Mouse (Mus musculus) midbrain, embryonic 14.5 days (tissue): ENCODE measurements around the gene Mboat1. TPM values are rescaled to one million over a fixed set of nuclear protein-coding genes. Genes with fewer than 3 reads are reported as not detected.
A peak's percentile ranks its signal among the peaks of the same experiment; 100 is the strongest.

Experiments used
- ATAC-seq: fragments of 200-750 bp; cut with Nextera tagmentation; 2 replicates; pipeline ENCODE4 v1.8.0; 2017; ENCODE audit warnings: moderate number of reproducible peaks, moderate library complexity; ENCODE audit not compliant: low FRiP score, low TSS enrichment
- DNase-seq: peaks from one replicate; pipeline ENCODE4 v3.0.0-alpha.2; 2015
- H3K27ac ChIP-seq: fragments of 300-500 bp; sonication (generic); replicated peaks from 2 replicates; pipeline ENCODE4 v1.5.1; 2014; ENCODE audit warnings: mild to moderate bottlenecking, low read depth, low read length, moderate library complexity
- H3K27me3 ChIP-seq: fragments of 300-500 bp; sonication (generic); 2 replicates; pipeline ENCODE4 v1.6.1; 2014; ENCODE audit warnings: low read length, control low read depth, mixed read lengths; ENCODE audit not compliant: control insufficient read depth, insufficient read depth
- H3K36me3 ChIP-seq: fragments of 300-500 bp; sonication (generic); 2 replicates; pipeline ENCODE4 v1.6.1; 2014; ENCODE audit warnings: low read length, control low read depth; ENCODE audit not compliant: control insufficient read depth, insufficient read depth
- H3K4me1 ChIP-seq: fragments of 300-500 bp; sonication (generic); 2 replicates; pipeline ENCODE4 v1.6.1; 2014; ENCODE audit warnings: mild to moderate bottlenecking, antibody characterized with exemption, low read length, control low read depth; ENCODE audit not compliant: control insufficient read depth, insufficient read depth
- H3K4me2 ChIP-seq: fragments of 300-500 bp; sonication (generic); 2 replicates; pipeline ENCODE4 v1.6.1; 2014; ENCODE audit warnings: mild to moderate bottlenecking, low read length, moderate library complexity
- H3K4me3 ChIP-seq: fragments of 300-500 bp; sonication (generic); replicated peaks from 2 replicates; pipeline ENCODE4 v1.5.1; 2014; ENCODE audit warnings: low read depth, low read length
- H3K9ac ChIP-seq: fragments of 300-500 bp; sonication (generic); replicated peaks from 2 replicates; pipeline ENCODE4 v1.6.1; 2014; ENCODE audit warnings: mild to moderate bottlenecking, low read length, moderate library complexity
- H3K9me3 ChIP-seq: fragments of 300-500 bp; sonication (generic); 2 replicates; pipeline ENCODE4 v1.6.1; 2016; ENCODE audit warnings: low read length, control low read depth, mixed read lengths; ENCODE audit not compliant: control insufficient read depth
- WGBS: fragments of 180-500 bp; shearing (Covaris S2); extraction: QIAGEN DNeasy Blood & Tissue Kit; methylation state at CpG from one replicate; pipeline ENCODE4 v1.1.7; 2014; 5-methylcytosine and 5-hydroxymethylcytosine counted together
- polyA plus RNA-seq: library from polyadenylated mRNA; unstranded; fragments of >200 nt; fragmentation: Nextera tagmentation; extraction: Ambion mirVana; gene quantifications from 2 replicates; pipeline ENCODE4 v1.2.1, GENCODE M21; 2014

Gene Mboat1
- 1.9 TPM in 2 replicates for polyA plus RNA-seq

DNA sequence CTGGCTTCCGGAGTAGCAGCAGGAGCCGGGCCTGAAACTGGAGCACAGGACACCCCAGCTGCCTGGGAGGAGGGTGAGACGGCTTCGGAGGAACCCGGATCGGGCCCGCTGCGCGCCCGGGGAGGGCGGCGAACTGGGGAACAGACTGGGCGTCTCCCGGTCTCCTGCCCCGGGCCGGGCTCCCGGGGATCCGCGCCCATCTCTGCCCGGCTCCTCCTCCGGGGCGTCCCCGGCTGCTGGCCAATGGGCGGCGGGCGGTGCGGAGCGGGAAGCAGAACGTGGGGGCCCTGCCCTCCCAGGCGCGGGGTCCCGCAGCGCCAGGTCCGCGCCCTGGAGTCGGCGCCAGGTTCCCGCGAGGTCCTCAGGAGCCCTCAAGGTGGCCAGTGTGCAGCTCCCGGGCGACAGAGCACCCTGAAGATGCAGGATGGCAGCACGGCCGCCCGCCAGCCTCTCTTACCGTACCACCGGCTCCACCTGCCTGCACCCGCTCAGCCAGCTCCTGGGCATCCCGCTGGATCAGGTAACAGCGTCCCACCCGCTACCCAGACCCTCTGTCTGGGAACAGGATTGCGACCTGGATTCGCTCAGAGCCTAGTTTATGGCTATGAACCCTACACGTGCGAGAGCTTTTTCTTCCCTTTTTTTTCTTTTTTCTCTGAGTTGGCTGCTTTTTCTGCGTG, at the start of gene Mboat1:
TSS of gene Mboat1 (plus strand) at position 247 of the 680 bp plus-strand sequence.
- H3K36me3 ChIP-seq = no peaks in the 10 kb centered on the region
- peaks cover 10% of the 10 kb centered on the region for H3K27me3 ChIP-seq
- H3K9ac ChIP-seq = peak within 1 kb of the TSS; percentile 70
- no peaks in the 10 kb centered on the region for H3K4me1 ChIP-seq
- peak within 1 kb of the TSS; percentile 69 for H3K4me3 ChIP-seq
- peak within 1 kb of the TSS; percentile 97 for H3K4me2 ChIP-seq
- H3K9me3 ChIP-seq = no peaks in the 10 kb centered on the region
- DNase-seq (peak; percentile 70), ATAC-seq (peak; percentile 87)
- H3K27ac ChIP-seq = no peak within 1 kb of the TSS
- under 1% methylated on average over 46 of the region's 55 CpGs for WGBS

DNA sequence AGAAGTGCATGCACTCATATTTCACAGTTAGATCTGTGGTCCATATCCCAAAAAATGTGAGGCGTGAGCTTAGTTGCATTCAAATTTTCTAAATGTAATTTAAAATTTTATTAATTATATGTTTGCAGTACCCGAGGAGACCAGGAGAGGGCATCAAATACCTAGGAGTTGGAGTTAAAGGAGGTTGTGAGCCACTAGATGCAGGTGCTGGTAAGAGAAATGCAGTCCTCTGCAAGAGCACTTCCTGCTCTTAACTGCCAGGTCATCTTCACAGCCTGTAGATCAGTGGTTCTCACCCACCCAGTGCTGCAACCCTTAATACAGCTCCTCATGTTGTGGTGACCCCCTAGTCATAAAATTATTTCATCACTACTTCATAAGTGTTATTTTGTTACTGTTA, 43.2 kb upstream of the Mboat1 start:
- Histone ChIP-seq H3K27ac (no peak overlapping the region), H3K4me1 (no peaks in the 10 kb centered on the region), H3K36me3 (no peaks in the 10 kb centered on the region), H3K9me3 (no peaks in the 10 kb centered on the region), H3K4me2 (no peak overlapping the region), H3K27me3 (no peaks in the 10 kb centered on the region), H3K4me3 (no peak overlapping the region), H3K9ac (no peak overlapping the region)
- ATAC-seq = no peak
- WGBS = 36% methylated on average over 2 of the region's 2 CpGs
- no peak for DNase-seq

DNA sequence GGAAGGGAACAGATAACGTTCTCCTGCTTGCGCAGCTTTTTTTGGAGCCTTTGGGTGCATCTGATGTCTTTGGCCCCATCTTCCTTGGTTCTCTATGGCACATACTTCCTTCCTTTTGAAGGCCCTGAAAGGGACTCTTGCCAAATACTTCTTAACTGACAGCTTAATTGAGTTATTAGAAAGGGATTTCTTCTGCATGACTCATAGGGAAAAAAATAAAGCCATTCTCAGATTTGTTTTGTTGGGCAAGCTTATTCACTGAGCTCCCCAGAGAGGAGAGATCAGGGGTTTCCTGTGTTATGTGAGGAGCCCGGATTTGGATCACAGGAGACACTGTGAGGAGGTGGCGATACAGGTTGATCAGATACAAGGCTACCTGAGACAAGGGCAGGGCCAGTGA, 40.4 kb upstream of the Mboat1 start:
- Histone ChIP-seq H3K4me3 (no peak overlapping the region), H3K9me3 (no peaks in the 10 kb centered on the region), H3K27ac (no peak overlapping the region), H3K36me3 (no peaks in the 10 kb centered on the region), H3K27me3 (no peaks in the 10 kb centered on the region), H3K4me1 (no peaks in the 10 kb centered on the region), H3K9ac (no peak overlapping the region), H3K4me2 (no peak overlapping the region)
- 68% methylated on average over 4 of the region's 4 CpGs for WGBS
- peak; percentile 2 for DNase-seq
- ATAC-seq = no peak

DNA sequence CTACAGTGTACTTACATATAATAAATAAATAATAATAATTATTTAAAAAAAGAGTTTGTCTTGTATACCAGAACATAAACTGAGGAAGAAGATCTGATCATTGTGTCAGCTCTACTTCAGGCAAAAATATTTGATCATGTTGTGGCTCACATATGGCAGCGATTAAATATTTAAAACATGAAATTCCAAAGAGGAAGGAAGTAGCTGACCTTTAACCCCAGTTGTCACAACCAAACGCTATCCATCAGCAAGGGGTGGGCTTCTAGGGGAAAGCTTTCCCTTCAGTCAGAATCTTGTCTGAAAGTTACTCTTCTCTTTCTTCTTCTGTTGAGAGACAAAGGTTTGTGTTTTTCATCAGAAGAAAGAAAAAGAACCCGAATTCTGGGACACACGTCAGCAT, 39.8 kb upstream of the Mboat1 start:
- Histone ChIP-seq H3K4me2 (no peak overlapping the region), H3K36me3 (no peaks in the 10 kb centered on the region), H3K27me3 (no peaks in the 10 kb centered on the region), H3K27ac (no peak overlapping the region), H3K4me1 (no peaks in the 10 kb centered on the region), H3K4me3 (no peak overlapping the region), H3K9me3 (no peaks in the 10 kb centered on the region), H3K9ac (no peak overlapping the region)
- DNase-seq (no peak), ATAC-seq (no peak)
- 79% methylated on average over 4 of the region's 4 CpGs for WGBS

DNA sequence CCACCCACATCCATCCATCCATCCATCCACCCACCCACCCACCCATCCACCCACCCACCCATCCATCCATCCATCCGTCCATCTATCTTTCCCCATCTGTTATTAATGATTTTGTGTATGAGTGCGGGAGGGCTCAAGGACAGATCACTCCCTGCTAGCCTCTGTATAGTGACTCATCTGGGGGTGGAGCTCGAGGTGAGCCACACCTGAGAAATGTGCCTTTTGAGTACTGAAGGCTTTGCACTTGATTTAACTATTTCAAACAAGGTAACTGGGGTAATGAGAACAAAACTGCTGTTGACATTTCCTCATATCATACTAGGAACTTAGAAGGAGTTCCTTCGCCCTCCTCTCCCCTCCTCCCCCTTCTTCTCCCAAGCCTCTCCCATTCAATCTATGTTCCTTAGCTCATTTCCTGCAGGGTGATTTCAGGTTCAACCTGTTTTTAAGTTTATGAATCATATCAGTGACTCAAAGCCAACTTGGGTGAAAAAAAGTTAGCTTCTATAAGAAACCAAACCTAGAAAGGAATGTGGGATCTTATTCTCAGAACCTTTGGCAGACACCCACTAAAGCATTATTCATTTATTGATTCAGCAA, 27.2 kb upstream of the Mboat1 start:
- no peak for DNase-seq
- WGBS = 91% methylated on average over 4 of the region's 4 CpGs

DNA sequence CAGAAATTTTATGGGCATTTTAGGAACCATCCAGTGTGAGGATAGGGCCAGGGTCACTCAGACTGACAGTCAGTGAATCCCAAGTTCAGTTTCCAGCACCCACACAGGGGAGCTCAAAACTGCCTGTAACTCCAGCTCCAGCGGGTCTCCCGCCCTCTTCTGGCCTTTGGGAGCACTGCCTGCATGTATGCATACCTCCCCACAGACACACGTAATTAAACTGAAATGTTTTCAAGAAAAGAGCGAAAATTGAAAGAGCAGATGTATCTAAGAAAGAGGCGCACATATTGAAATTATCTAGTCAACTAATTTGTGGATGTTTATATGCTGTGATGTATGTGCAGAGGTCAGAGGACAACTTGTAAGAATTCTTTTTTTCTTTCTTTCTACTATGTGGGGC, 20.5 kb upstream of the Mboat1 start:
- Histone ChIP-seq H3K4me3 (no peak overlapping the region), H3K27ac (no peak overlapping the region), H3K4me2 (no peak overlapping the region), H3K36me3 (no peaks in the 10 kb centered on the region), H3K4me1 (no peaks in the 10 kb centered on the region), H3K9ac (no peak overlapping the region), H3K9me3 (no peaks in the 10 kb centered on the region), H3K27me3 (no peaks in the 10 kb centered on the region)
- WGBS = 81% methylated on average over 5 of the region's 5 CpGs
- ATAC-seq (no peak), DNase-seq (no peak)

More for the DNA sequence above, 27.2 kb upstream of the Mboat1 start:
- no peak for ATAC-seq
- Histone ChIP-seq H3K4me3 (no peak overlapping the region), H3K9ac (no peak overlapping the region), H3K4me2 (no peak overlapping the region), H3K27ac (no peak overlapping the region), H3K36me3 (no peaks in the 10 kb centered on the region), H3K4me1 (no peaks in the 10 kb centered on the region), H3K27me3 (no peaks in the 10 kb centered on the region), H3K9me3 (no peaks in the 10 kb centered on the region)

DNA sequence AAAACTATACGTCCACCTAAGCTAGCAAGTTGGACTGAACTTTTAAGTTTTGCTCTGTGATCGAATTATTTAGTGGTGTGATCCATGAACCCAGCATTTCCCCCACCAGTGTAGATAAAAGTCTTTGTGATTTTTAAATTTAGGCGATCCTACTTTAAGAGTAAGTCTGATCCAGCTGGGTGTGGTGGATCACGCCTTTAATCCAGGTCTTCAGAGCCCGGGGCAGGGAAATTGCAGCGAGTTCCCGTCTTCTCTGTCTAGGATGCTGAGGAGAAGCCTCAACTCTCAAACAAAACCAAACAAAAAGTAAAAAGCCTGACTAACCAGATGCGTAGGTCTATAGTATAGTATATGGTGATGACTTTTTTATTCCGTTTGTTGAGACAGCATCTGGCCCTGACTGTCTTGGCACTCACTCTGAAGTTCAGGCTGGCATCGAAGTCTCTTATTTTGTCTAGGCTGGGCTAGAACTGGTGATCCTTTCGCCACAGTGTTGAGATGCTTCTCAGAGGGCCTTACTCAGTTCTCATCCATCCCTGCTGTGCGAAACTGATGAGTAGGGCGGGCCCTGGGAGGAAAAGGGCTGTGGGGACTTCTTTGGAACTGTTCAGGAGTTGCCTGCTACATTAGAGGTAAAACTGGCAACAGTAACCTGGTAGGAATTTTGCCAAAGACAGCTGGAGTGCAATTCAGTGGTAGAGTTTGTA, 787 bp downstream of the Mboat1 start:
- peaks cover 10% of the 10 kb centered on the region for H3K27me3 ChIP-seq
- peak overlapping the region; percentile 97 for H3K4me2 ChIP-seq
- H3K4me1 ChIP-seq = no peaks in the 10 kb centered on the region
- H3K4me3 ChIP-seq = peak overlapping the region; percentile 69
- DNase-seq (no peak), ATAC-seq (no peak)
- 31% methylated on average over 13 of the region's 13 CpGs for WGBS
- H3K9me3 ChIP-seq = no peaks in the 10 kb centered on the region
- H3K9ac ChIP-seq = peak overlapping the region; percentile 70; the same call in 1 of the 2 replicates
- H3K36me3 ChIP-seq = no peaks in the 10 kb centered on the region
- no peak overlapping the region for H3K27ac ChIP-seq

DNA sequence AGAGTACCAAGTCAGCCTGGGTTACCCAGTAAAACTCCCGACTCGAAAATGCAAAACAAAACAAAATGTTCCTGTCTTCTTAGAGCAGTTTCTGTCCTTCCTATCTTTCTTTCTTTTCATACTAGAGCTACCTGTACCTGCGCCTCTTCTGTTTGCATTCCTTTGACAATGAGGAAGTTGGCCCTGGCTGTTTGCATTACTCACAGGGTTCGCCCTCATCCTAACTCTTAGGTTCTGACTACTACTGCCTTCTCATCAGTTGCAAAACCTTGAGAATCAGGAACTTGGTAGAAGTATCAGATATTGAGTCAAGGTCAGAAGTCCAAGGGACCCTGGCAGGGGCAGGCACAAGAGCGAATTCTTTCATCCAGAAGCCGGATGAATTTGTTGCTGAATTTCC, 1.7 kb downstream of the Mboat1 start:
- no peak overlapping the region for H3K27ac ChIP-seq
- H3K4me2 ChIP-seq = no peak overlapping the region
- no peaks in the 10 kb centered on the region for H3K4me1 ChIP-seq
- no peak overlapping the region for H3K9ac ChIP-seq
- no peaks in the 10 kb centered on the region for H3K36me3 ChIP-seq
- no peak overlapping the region for H3K4me3 ChIP-seq
- H3K9me3 ChIP-seq = no peaks in the 10 kb centered on the region
- no peak for DNase-seq
- H3K27me3 ChIP-seq = peaks cover 10% of the 10 kb centered on the region
- WGBS = 90% methylated on average over 6 of the region's 6 CpGs
- ATAC-seq = no peak
